Mouse (Mus musculus) lung, postnatal 0 days (tissue): ENCODE measurements around the gene Col23a1. TPM values are rescaled to one million over a fixed set of nuclear protein-coding genes. Genes with fewer than 3 reads are reported as not detected.

Experiments used
- ATAC-seq: fragments of 200-750 bp; cut with Nextera tagmentation; 2 replicates; pipeline ENCODE4 v1.8.0; 2017; ENCODE audit warnings: moderate library complexity
- DNase-seq: peaks from one replicate; pipeline ENCODE4 v3.0.0-alpha.2; 2016; ENCODE audit warnings: low spot score
- H3K27ac ChIP-seq: fragments of 300-500 bp; sonication (generic); 2 replicates; pipeline ENCODE4 v1.5.1; 2014; ENCODE audit warnings: antibody characterized with exemption, mild to moderate bottlenecking, low read length, mixed read lengths
- H3K27me3 ChIP-seq: fragments of 300-500 bp; sonication (generic); replicated peaks from 2 replicates; pipeline ENCODE4 v1.6.1; 2014; ENCODE audit warnings: low read length, mixed read lengths; ENCODE audit not compliant: insufficient read depth
- H3K36me3 ChIP-seq: fragments of 300-500 bp; sonication (generic); 2 replicates; pipeline ENCODE4 v1.6.1; 2014; ENCODE audit warnings: low read length, mixed read lengths; ENCODE audit not compliant: insufficient read depth
- H3K4me1 ChIP-seq: fragments of 300-500 bp; sonication (generic); 2 replicates; pipeline ENCODE4 v1.6.1; 2014; ENCODE audit warnings: antibody characterized with exemption, low read depth, low read length, mixed read lengths; ENCODE audit not compliant: insufficient read depth
- H3K4me2 ChIP-seq: fragments of 300-500 bp; sonication (generic); replicated peaks from 2 replicates; pipeline ENCODE4 v1.6.1; 2014; ENCODE audit warnings: low read depth, mild to moderate bottlenecking, low read length, moderate library complexity, mixed read lengths
- H3K4me3 ChIP-seq: fragments of 300-500 bp; sonication (generic); 2 replicates; pipeline ENCODE4 v1.5.1; 2014; ENCODE audit warnings: low read depth, low read length
- H3K9ac ChIP-seq: fragments of 300-500 bp; sonication (generic); replicated peaks from 2 replicates; pipeline ENCODE4 v1.6.1; 2014; ENCODE audit warnings: low read depth, mild to moderate bottlenecking
- H3K9me3 ChIP-seq: fragments of 300-500 bp; sonication (generic); 2 replicates; pipeline ENCODE4 v1.6.1; 2016; ENCODE audit warnings: low read length, mixed read lengths
- CTCF ChIP-seq: IDR thresholded peaks from 2 replicates; pipeline ENCODE4 v1.5.1; 2016; ENCODE audit warnings: antibody characterized with exemption, mild to moderate bottlenecking
- EP300 ChIP-seq: IDR thresholded peaks from 2 replicates; pipeline ENCODE4 v1.6.1; 2016; ENCODE audit warnings: antibody characterized with exemption, mild to moderate bottlenecking, control low read depth
- WGBS: fragments of 180-500 bp; shearing (Covaris S2); extraction: QIAGEN DNeasy Blood & Tissue Kit; methylation state at CpG from one replicate; pipeline ENCODE4 v1.1.7; 2014; 5-methylcytosine and 5-hydroxymethylcytosine counted together
- polyA plus RNA-seq: library from polyadenylated mRNA; unstranded; fragments of >200 nt; fragmentation: Nextera tagmentation; extraction: Ambion mirVana; gene quantifications from 2 replicates; pipeline ENCODE4 v1.2.1, GENCODE M21; 2015

The Col23a1 gene
- polyA plus RNA-seq, 1 experiment from 2014 or later: 17.2 TPM

DNA sequence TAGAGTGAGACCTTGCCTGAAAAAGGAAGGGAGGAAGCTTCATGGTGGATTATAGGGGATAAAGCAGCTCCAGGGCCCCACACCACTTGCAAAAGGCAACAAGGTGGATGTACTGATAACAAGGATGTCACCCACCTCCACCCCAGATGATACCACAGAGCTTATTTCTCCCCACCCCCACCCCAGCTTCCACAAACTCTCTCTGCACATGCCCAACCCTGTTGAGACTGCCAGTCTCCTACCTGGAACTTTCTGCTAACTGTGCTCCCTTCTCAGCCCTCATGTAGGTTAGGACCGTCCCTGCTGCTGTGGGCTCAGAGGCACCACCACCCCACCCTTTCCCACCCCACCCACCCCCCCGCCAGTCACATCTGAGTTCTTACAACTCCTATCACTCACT, 154.1 kb downstream of the Col23a1 start:
- no peak for TF ChIP-seq EP300
- no peak for TF ChIP-seq CTCF
- Histone ChIP-seq H3K4me1 (no peaks in the 10 kb centered on the region), H3K36me3 (no peaks in the 10 kb centered on the region), H3K4me2 (no peak overlapping the region), H3K27me3 (no peaks in the 10 kb centered on the region), H3K4me3 (no peak overlapping the region), H3K9ac (no peak overlapping the region), H3K9me3 (no peaks in the 10 kb centered on the region), H3K27ac (no peak overlapping the region)
- 44% methylated on average over 2 of the region's 2 CpGs for WGBS
- DNase-seq (no peak), ATAC-seq (no peak)

- Histone ChIP-seq H3K9me3 (no peaks in the 10 kb centered on the region), H3K4me3 (no peak overlapping the region), H3K36me3 (no peaks in the 10 kb centered on the region), H3K4me1 (no peaks in the 10 kb centered on the region), H3K27ac (no peak overlapping the region), H3K9ac (no peak overlapping the region), H3K27me3 (no peaks in the 10 kb centered on the region), H3K4me2 (no peak overlapping the region)
- ATAC-seq (peak; percentile 46), DNase-seq (peak; percentile 57)
- TF ChIP-seq EP300: no peak
- no peak for TF ChIP-seq CTCF
- WGBS: 64% methylated on average over 7 of the region's 7 CpGs
Observed at GRCm38 (mm10) chr11:51444649-51445048, 154.9 kb downstream of the Col23a1 start.

DNA sequence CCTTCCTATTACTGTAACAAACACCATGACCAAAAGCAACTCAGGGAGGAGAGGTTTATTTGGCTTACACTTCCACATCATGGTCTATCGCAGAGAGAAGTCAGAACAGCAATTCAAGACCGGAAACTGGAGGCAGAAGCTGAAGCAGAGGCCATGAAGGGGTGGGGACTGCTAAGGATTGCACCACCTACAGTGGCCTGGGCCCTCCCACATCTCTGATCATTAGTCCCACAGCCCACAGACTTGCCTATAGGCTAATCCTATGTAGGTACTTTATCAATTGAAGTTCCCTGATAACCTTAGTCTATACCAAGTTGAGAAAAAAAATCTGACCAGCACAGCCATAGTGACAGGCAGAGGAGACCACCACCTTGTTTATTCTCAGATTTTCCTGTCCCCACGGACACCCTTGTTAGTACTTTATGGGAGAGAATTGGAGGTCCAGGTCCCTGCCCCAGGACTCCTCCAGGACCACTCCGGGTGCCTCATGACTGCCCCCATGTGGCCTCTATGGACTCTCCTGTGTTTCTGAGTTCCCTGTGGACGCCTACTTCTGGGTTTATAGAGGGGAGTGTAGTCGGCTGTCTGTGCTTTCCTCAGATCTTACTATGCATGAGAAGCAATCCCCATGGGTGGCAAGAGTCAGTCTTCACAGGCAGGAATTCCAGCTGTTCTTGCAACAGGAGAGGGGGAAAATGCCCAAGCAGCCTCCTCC, 157.1 kb downstream of the Col23a1 start:
- WGBS: 36% methylated on average over 6 of the region's 6 CpGs
- Histone ChIP-seq H3K27ac (no peak overlapping the region), H3K9me3 (no peaks in the 10 kb centered on the region), H3K4me1 (no peaks in the 10 kb centered on the region), H3K9ac (no peak overlapping the region), H3K4me3 (no peak overlapping the region), H3K36me3 (no peaks in the 10 kb centered on the region), H3K4me2 (no peak overlapping the region), H3K27me3 (no peaks in the 10 kb centered on the region)
- TF ChIP-seq CTCF: peak; percentile 77
- TF ChIP-seq EP300: no peak
- DNase-seq (peak; percentile 65), ATAC-seq (peak; percentile 64)

DNA sequence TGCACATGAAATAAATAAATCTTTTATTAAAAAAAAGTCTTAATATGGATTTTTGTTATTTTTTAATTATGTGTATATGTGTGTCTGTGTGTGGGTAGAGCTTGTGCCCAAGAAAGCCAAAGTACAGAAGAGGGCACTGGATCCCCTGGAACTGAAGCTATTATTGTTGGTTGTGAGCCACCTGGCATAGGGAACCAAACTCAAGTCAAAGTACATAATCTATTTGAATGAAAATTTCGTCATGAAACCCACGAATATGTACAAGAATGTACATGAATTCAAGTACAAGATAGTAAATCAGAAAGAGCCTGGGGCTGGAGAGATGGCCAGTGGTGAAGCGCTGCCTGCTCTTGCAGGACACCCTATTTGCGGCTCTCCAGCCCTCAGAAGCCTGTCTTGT, 158.5 kb downstream of the Col23a1 start:
- Histone ChIP-seq H3K4me1 (no peaks in the 10 kb centered on the region), H3K27ac (no peak overlapping the region), H3K9me3 (no peaks in the 10 kb centered on the region), H3K36me3 (no peaks in the 10 kb centered on the region), H3K27me3 (no peaks in the 10 kb centered on the region), H3K9ac (no peak overlapping the region), H3K4me3 (no peak overlapping the region), H3K4me2 (no peak overlapping the region)
- 77% methylated on average over 4 of the region's 4 CpGs for WGBS
- DNase-seq: no peak
- TF ChIP-seq CTCF (no peak), EP300 (no peak)
- no peak for ATAC-seq

DNA sequence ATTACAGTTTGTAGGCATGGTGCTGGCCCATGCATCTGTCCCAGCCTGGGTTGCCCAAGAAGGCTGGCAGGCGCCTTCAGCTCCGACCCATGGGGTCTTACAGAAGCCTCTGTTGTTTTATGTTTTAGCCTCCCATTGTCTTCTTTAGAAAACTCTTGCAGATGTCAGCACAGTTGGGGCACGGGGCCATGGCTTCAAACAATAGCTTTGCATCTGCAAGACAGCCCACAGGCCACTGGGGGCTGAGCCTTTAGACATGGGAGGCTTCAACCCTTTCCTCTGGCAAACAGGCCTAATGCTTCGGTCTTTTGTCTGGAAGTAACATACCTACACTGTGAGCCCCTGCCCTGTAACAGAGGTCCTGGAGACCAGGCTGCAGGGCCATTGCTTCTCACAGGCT, 159.0 kb downstream of the Col23a1 start:
- Histone ChIP-seq H3K4me3 (no peak overlapping the region), H3K9ac (no peak overlapping the region), H3K27ac (no peak overlapping the region), H3K36me3 (no peaks in the 10 kb centered on the region), H3K4me2 (no peak overlapping the region), H3K4me1 (no peaks in the 10 kb centered on the region), H3K9me3 (no peaks in the 10 kb centered on the region), H3K27me3 (no peaks in the 10 kb centered on the region)
- no peak for TF ChIP-seq EP300
- no peak for TF ChIP-seq CTCF
- DNase-seq: no peak
- ATAC-seq: no peak
- 80% methylated on average over 4 of the region's 4 CpGs for WGBS

GRCm38 (mm10) chr11:51449881-51450280, 160.2 kb downstream of the Col23a1 start:
- H3K36me3 ChIP-seq: no peaks in the 10 kb centered on the region
- ATAC-seq (no peak), DNase-seq (no peak)
- WGBS: 66% methylated on average over 7 of the region's 7 CpGs
- H3K27ac ChIP-seq: no peak overlapping the region
- no peak overlapping the region for H3K4me2 ChIP-seq
- no peaks in the 10 kb centered on the region for H3K4me1 ChIP-seq
- no peak overlapping the region for H3K4me3 ChIP-seq
- H3K9ac ChIP-seq: no peak overlapping the region
- no peaks in the 10 kb centered on the region for H3K27me3 ChIP-seq
- H3K9me3 ChIP-seq: no peaks in the 10 kb centered on the region
- TF ChIP-seq EP300 (no peak), CTCF (no peak)
